ENCODE assay signal across 9 mouse cellular contexts in genomic region chr1:136555892-136556291, GRCm38 (mm10).
DNase-seq lines count a peak whose midpoint lies in the region; ATAC-seq and TF ChIP-seq lines count a peak whose summit lies in the region.
"Had no signal": no experiment of that assay in that cellular context is flagged by ENCODE, and none has a peak within 500 bp of the region (broad histone marks: within the 10 kb centered on the region; RNA-seq: fewer than 3 reads in every experiment).

No protein-coding gene starts in this region.

- POLR2A ChIA-PET in Patski (lab: Charles Lee), result no interaction called here

- peak overlapping the region; percentile 0; the same call in 1 of the 2 replicates for H3K4me2 ChIP-seq in heart, embryonic 16.5 days (ENCODE audit: low read depth, low read length)
- peak overlapping the region; percentile 20; the same call in 1 of the 2 replicates for H3K4me2 ChIP-seq in limb, embryonic 15.5 days

- no peak overlapping the region for H3K27ac ChIP-seq in heart, adult 2 months
- H3K27ac ChIP-seq in heart, embryonic 16.5 days (ENCODE audit: low read length), result no peak overlapping the region
- peak overlapping the region; percentile 59 for H3K27ac ChIP-seq in limb, embryonic 15.5 days

- no peak overlapping the region for H3K4me3 ChIP-seq in heart, adult 2 months
- H3K4me3 ChIP-seq in heart, embryonic 16.5 days (ENCODE audit: low read length), result no peak overlapping the region
- H3K4me3 ChIP-seq in limb, embryonic 15.5 days, result no peak overlapping the region
- H3K4me3 ChIP-seq: erythroblast, embryonic 14.5 days had no signal

- 30% methylated on average over 7 of the region's 7 CpGs for WGBS in heart, adult 2 months
- 20% methylated on average over 7 of the region's 7 CpGs for WGBS in heart, embryonic 16.5 days
- 15% methylated on average over 7 of the region's 7 CpGs for WGBS in limb, embryonic 15.5 days

- peak; percentile 97 for ATAC-seq in Patski
- ATAC-seq in heart, embryonic 16.5 days (replicated peaks; ENCODE audit: extremely low read depth, insufficient read depth, low FRiP score), result no peak
- no peak for ATAC-seq in limb, embryonic 15.5 days (ENCODE audit: insufficient number of reproducible peaks, low FRiP score, low TSS enrichment, low read depth)

- no peaks in the 10 kb centered on the region for H3K79me2 ChIP-seq in heart, adult 2 months (replicated peaks; ENCODE audit: control insufficient read depth, insufficient read depth, low read length)

- DNase-seq in heart, adult 2 months, result no peak
- no peak for DNase-seq in heart, adult 8-10 months (ENCODE audit: low spot score)
- DNase-seq in Patski (ENCODE audit: low read depth, low spot score), result peak; percentile 73
- DNase-seq in right cerebral cortex, postnatal 14 days, result no peak
- DNase-seq in cerebellum, adult 18-20 months, result no peak
- DNase-seq in ovary, postnatal 10 days (ENCODE audit: low spot score), result no peak

- CTCF ChIA-PET in Patski (lab: Charles Lee), result interaction anchor here (0.7 to 1.7 kb wide), 7 partner anchors 10 to 202 kb away, joined by 3 to 6 read pairs (median 3); no protein-coding TSS in a partner anchor

- H3K9me3 ChIP-seq in heart, embryonic 16.5 days (replicated peaks; ENCODE audit: control insufficient read depth, low read length), result no peaks in the 10 kb centered on the region
- no peaks in the 10 kb centered on the region for H3K9me3 ChIP-seq in limb, embryonic 15.5 days

- intact Hi-C loops in heart, adult 2 months (cut with DNase I), result no loop called here

- no peak overlapping the region for H3K9ac ChIP-seq in heart, adult 2 months (ENCODE audit: low read depth, low read length)
- no peak overlapping the region for H3K9ac ChIP-seq in heart, embryonic 16.5 days (ENCODE audit: low read length)
- no peak overlapping the region for H3K9ac ChIP-seq in limb, embryonic 15.5 days

- no peaks in the 10 kb centered on the region for H3K4me1 ChIP-seq in heart, adult 2 months (ENCODE audit: control insufficient read depth, insufficient read depth, low read length)
- H3K4me1 ChIP-seq in heart, embryonic 16.5 days (ENCODE audit: control insufficient read depth, insufficient read depth, low read length), result no peaks in the 10 kb centered on the region
- H3K4me1 ChIP-seq in limb, embryonic 15.5 days, result peaks cover 14% of the 10 kb centered on the region

- peak; percentile 46 for TF ChIP-seq CTCF in heart, adult 2 months (IDR thresholded peaks at IDR 0.05)
- peak; percentile 76 for TF ChIP-seq CTCF in Patski (IDR thresholded peaks at IDR 0.05)

- H3K27me3 ChIP-seq in heart, adult 2 months (ENCODE audit: control insufficient read depth, insufficient read depth, low read length), result no peaks in the 10 kb centered on the region
- H3K27me3 ChIP-seq in Patski, result no peaks in the 10 kb centered on the region
- no peaks in the 10 kb centered on the region for H3K27me3 ChIP-seq in heart, embryonic 16.5 days (ENCODE audit: control insufficient read depth, insufficient read depth, low read length)
- H3K27me3 ChIP-seq in limb, embryonic 15.5 days, result no peaks in the 10 kb centered on the region

- no peak for TF ChIP-seq POLR2A in heart, adult 2 months (IDR thresholded peaks at IDR 0.05; ENCODE audit: insufficient read depth, low read depth, low read length)

- H3K36me3 ChIP-seq in heart, adult 2 months (ENCODE audit: control insufficient read depth, insufficient read depth, low read length), result no peaks in the 10 kb centered on the region
- no peaks in the 10 kb centered on the region for H3K36me3 ChIP-seq in heart, embryonic 16.5 days (ENCODE audit: control insufficient read depth, insufficient read depth)
- H3K36me3 ChIP-seq in limb, embryonic 15.5 days, result no peaks in the 10 kb centered on the region

- no peak for TF ChIP-seq EP300 in heart, adult 2 months (IDR thresholded peaks at IDR 0.05; ENCODE audit: insufficient read depth, low read depth, low read length)

- in situ Hi-C loops in Patski (cut with MboI; ENCODE audit: low pct_unique_long_range_greater_than_20kb), result loop anchor here (25.0 kb wide), 1 partner anchor 1481 kb away; no protein-coding TSS in a partner anchor
